Mouse (Mus musculus) layer of hippocampus, postnatal 36 days (tissue): ENCODE measurements at regions not wholly inside any gene's neighbourhood (a gene's known extent, or its start where the extent isn't known, plus 50 kb on each side); places are given as distances from the start of the nearest gene placed in this dataset.
"Not testable (repeated sequence)": the region's sequence is repeated elsewhere in the genome, so short reads cannot be mapped to it uniquely, and the experiment has no call there.

Source experiments
- DNase-seq, 2 experiments: peaks; one replicate each; pipeline ENCODE4 v3.0.0; 2022

- no peak for DNase-seq
These were observed 581.6 kb upstream of the Pcdh17 start for GRCm38 (mm10) chr14:83861736-83862135.

GRCm38 (mm10) chr14:83862653-83863052, 580.7 kb upstream of the Pcdh17 start:
- no peak for DNase-seq

GRCm38 (mm10) chr14:83886393-83886792, 557.0 kb upstream of the Pcdh17 start:
- DNase-seq: peak in 1 of 2 experiments; percentile 2

GRCm38 (mm10) chr14:83900711-83901110, 542.7 kb upstream of the Pcdh17 start:
- DNase-seq: not testable (repeated sequence)

GRCm38 (mm10) chr14:83943101-83943500, 500.3 kb upstream of the Pcdh17 start:
- DNase-seq: no peak

GRCm38 (mm10) chr14:83944176-83944575, 499.2 kb upstream of the Pcdh17 start:
- DNase-seq: no peak

- no peak for DNase-seq
These were observed 493.7 kb upstream of the Pcdh17 start for GRCm38 (mm10) chr14:83949696-83950095.

- peak; percentile 40 to 41 for DNase-seq
These were observed 484.3 kb upstream of the Pcdh17 start for GRCm38 (mm10) chr14:83959111-83959510.

- no peak for DNase-seq
These were observed 459.8 kb upstream of the Pcdh17 start for GRCm38 (mm10) chr14:83983566-83983965.
